Mouse (Mus musculus): Measurements from ENCODE around the gene Selenon.

- TF ChIP-seq CTCF (IDR thresholded peaks at IDR 0.05; ENCODE audit: control insufficient read depth, insufficient read depth, insufficient replicate concordance, low read depth, low read length) (no peak), POLR2A (IDR thresholded peaks at IDR 0.05; ENCODE audit: control insufficient read depth, low read depth, low read length) (no peak)
These were observed 9.2 kb downstream of the Selenon start for GRCm38 (mm10) chr4:134542726-134543125.

Measured in testis, adult 2 months (tissue).